7 mouse cellular contexts compared by ENCODE assay signal in genomic region chr1:128590011-128590410, GRCm38 (mm10). TPM values are rescaled to one million over a fixed set of nuclear protein-coding genes. Genes with fewer than 3 reads are reported as not detected.
A peak's percentile ranks its signal among the peaks of the same experiment; 100 is the strongest.
DNase-seq lines count a peak whose midpoint lies in the region; ATAC-seq lines count a peak whose summit lies in the region.

No protein-coding gene starts in this region.

- H3K27ac ChIP-seq in lung, embryonic 15.5 days, result no peak overlapping the region
- H3K27ac ChIP-seq in embryonic facial prominence, embryonic 14.5 days (replicated peaks; ENCODE audit: low read depth, low read length), result no peak overlapping the region
- H3K27ac ChIP-seq in hindbrain, embryonic 15.5 days (replicated peaks), result peak overlapping the region; percentile 42
- H3K27ac ChIP-seq in neural tube, embryonic 13.5 days (replicated peaks), result peak overlapping the region; percentile 49

- H3K4me1 ChIP-seq in lung, embryonic 15.5 days, result peaks cover 48% of the 10 kb centered on the region
- H3K4me1 ChIP-seq in embryonic facial prominence, embryonic 14.5 days (ENCODE audit: control insufficient read depth, insufficient read depth, low read length), result peaks cover 15% of the 10 kb centered on the region
- peaks cover 59% of the 10 kb centered on the region for H3K4me1 ChIP-seq in hindbrain, embryonic 15.5 days (replicated peaks)
- peaks cover 79% of the 10 kb centered on the region for H3K4me1 ChIP-seq in neural tube, embryonic 13.5 days (replicated peaks)

- peaks cover 12% of the 10 kb centered on the region; the same call in 1 of the 2 replicates for H3K36me3 ChIP-seq in lung, embryonic 15.5 days
- no peaks in the 10 kb centered on the region for H3K36me3 ChIP-seq in embryonic facial prominence, embryonic 14.5 days (ENCODE audit: control insufficient read depth, insufficient read depth, low read length)
- H3K36me3 ChIP-seq in hindbrain, embryonic 15.5 days, result no peaks in the 10 kb centered on the region
- no peaks in the 10 kb centered on the region for H3K36me3 ChIP-seq in neural tube, embryonic 13.5 days

- H3K27me3 ChIP-seq in lung, embryonic 15.5 days, result no peaks in the 10 kb centered on the region
- peaks cover 35% of the 10 kb centered on the region for H3K27me3 ChIP-seq in embryonic facial prominence, embryonic 14.5 days (replicated peaks; ENCODE audit: control insufficient read depth, insufficient read depth, low read length)
- H3K27me3 ChIP-seq in hindbrain, embryonic 15.5 days, result 0 out of 2 replicates have a peak, but pooled peaks cover 5% of the 10 kb centered on the region
- H3K27me3 ChIP-seq in neural tube, embryonic 13.5 days, result peaks cover 6% of the 10 kb centered on the region; the same call in 1 of the 2 replicates

- no peak for ATAC-seq in lung, embryonic 15.5 days (ENCODE audit: borderline replicate concordance, extremely low read depth, low FRiP score, low TSS enrichment)
- no peak for ATAC-seq in embryonic facial prominence, embryonic 14.5 days (ENCODE audit: low read depth)
- no peak for ATAC-seq in hindbrain, embryonic 15.5 days (ENCODE audit: low FRiP score, low read depth)
- no peak for ATAC-seq in neural tube, embryonic 13.5 days (ENCODE audit: low read depth)

- no peak for DNase-seq in lung, postnatal 4 days
- DNase-seq in embryonic facial prominence, embryonic 14.5 days (ENCODE audit: low spot score), result no peak
- DNase-seq in left cerebral cortex, adult 18-20 months (ENCODE audit: low spot score in 2 of 2), result no peak
- DNase-seq in adrenal gland, postnatal 4 days (ENCODE audit: low spot score in 2 of 2), result no peak

- peak overlapping the region; percentile 92 for H3K4me2 ChIP-seq in lung, embryonic 15.5 days
- peak overlapping the region; percentile 92 for H3K4me2 ChIP-seq in embryonic facial prominence, embryonic 14.5 days (ENCODE audit: low read depth, low read length)
- H3K4me2 ChIP-seq in hindbrain, embryonic 15.5 days, result peak overlapping the region; percentile 83
- peak overlapping the region; percentile 85 for H3K4me2 ChIP-seq in neural tube, embryonic 13.5 days

- H3K9ac ChIP-seq in lung, embryonic 15.5 days, result no peak overlapping the region
- no peak overlapping the region for H3K9ac ChIP-seq in embryonic facial prominence, embryonic 14.5 days (ENCODE audit: low read depth, low read length)
- H3K9ac ChIP-seq in hindbrain, embryonic 15.5 days, result peak overlapping the region; percentile 5; the same call in 1 of the 2 replicates
- peak overlapping the region; percentile 52; the same call in 1 of the 2 replicates for H3K9ac ChIP-seq in neural tube, embryonic 13.5 days

- WGBS in lung, embryonic 15.5 days, result 10% methylated on average over 6 of the region's 6 CpGs
- WGBS in embryonic facial prominence, embryonic 14.5 days, result 3% methylated on average over 6 of the region's 6 CpGs
- 2% methylated on average over 6 of the region's 6 CpGs for WGBS in hindbrain, embryonic 15.5 days
- WGBS in neural tube, embryonic 13.5 days, result 2% methylated on average over 6 of the region's 6 CpGs

- H3K9me3 ChIP-seq in lung, embryonic 15.5 days, result no peaks in the 10 kb centered on the region
- no peaks in the 10 kb centered on the region for H3K9me3 ChIP-seq in embryonic facial prominence, embryonic 14.5 days (ENCODE audit: control insufficient read depth, low read length)
- H3K9me3 ChIP-seq in hindbrain, embryonic 15.5 days, result no peaks in the 10 kb centered on the region
- H3K9me3 ChIP-seq in neural tube, embryonic 13.5 days, result no peaks in the 10 kb centered on the region

- H3K4me3 ChIP-seq in lung, embryonic 15.5 days, result peak overlapping the region; percentile 69
- H3K4me3 ChIP-seq in embryonic facial prominence, embryonic 14.5 days (ENCODE audit: low read depth, low read length), result peak overlapping the region; percentile 56
- peak overlapping the region; percentile 61 for H3K4me3 ChIP-seq in hindbrain, embryonic 15.5 days
- peak overlapping the region; percentile 67 for H3K4me3 ChIP-seq in neural tube, embryonic 13.5 days

RNA-seq across cellular contexts. Expression of gene Cxcr4, which starts 2.1 kb away (rescaled TPM):
- 8.1 and 9.3 TPM in 2 replicates for polyA plus RNA-seq in lung, embryonic 15.5 days (2015; fragmentation: Nextera tagmentation; extraction: Ambion mirVana)
- 6.7 and 7.1 TPM in 2 replicates for polyA plus RNA-seq in embryonic facial prominence, embryonic 14.5 days (2014; fragmentation: Nextera tagmentation; extraction: Ambion mirVana)
- polyA plus RNA-seq in hindbrain, embryonic 15.5 days (2015; fragmentation: Nextera tagmentation; extraction: Ambion mirVana), result 9.2 and 10.0 TPM in 2 replicates
- 8.5 and 8.7 TPM in 2 replicates for polyA plus RNA-seq in neural tube, embryonic 13.5 days (2015; fragmentation: Nextera tagmentation; extraction: Ambion mirVana)
- total RNA-seq in left cerebral cortex, adult 18-20 months (2021), result 1 to 10 TPM; 1.5 to 1.7 TPM
- total RNA-seq in adrenal gland, postnatal 4 days (2021), result 10 to 100 TPM; 35.9 to 37.7 TPM

Comparison
In these comparisons a context has a peak if more than half of its experiments do, and no peak if none do; other contexts are left out.
1. H3K27ac ChIP-seq: peak in hindbrain, embryonic 15.5 days (single experiment) and neural tube, embryonic 13.5 days (single experiment); none in lung, embryonic 15.5 days (single experiment) and embryonic facial prominence, embryonic 14.5 days (single experiment).
2. H3K9ac ChIP-seq: peak in hindbrain, embryonic 15.5 days (single experiment) and neural tube, embryonic 13.5 days (single experiment); none in lung, embryonic 15.5 days (single experiment) and embryonic facial prominence, embryonic 14.5 days (single experiment).
3. Peak in every context shown above with its lines, with median percentiles within 50 percentile points of each other: H3K4me2 ChIP-seq and H3K4me3 ChIP-seq.